Mouse (Mus musculus) liver, postnatal 0 days (tissue): ENCODE data around the gene Myof.

ENCODE experiments used
- CTCF ChIP-seq: sonication (generic); IDR thresholded peaks from 2 replicates; pipeline ENCODE4 v1.5.1; 2016; ENCODE audit warnings: antibody characterized with exemption, low read depth
- EP300 ChIP-seq: IDR thresholded peaks from 2 replicates; pipeline ENCODE4 v1.6.1; 2016; ENCODE audit warnings: antibody characterized with exemption, low read depth, mild to moderate bottlenecking

GRCm38 (mm10) chr19:37896081-37896480 is 147.3 kb downstream of the Myof start:
- TF ChIP-seq CTCF (no peak), EP300 (no peak)
